Mouse (Mus musculus): ENCODE measurements around the gene Aldh3b1.

GRCm38 (mm10) chr19:3955804-3956203 lies 26.2 kb upstream of the Aldh3b1 start:
- TF ChIP-seq CTCF (IDR thresholded peaks at IDR 0.05; ENCODE audit: control insufficient read depth, insufficient read depth, low read length) (no peak), POLR2A (IDR thresholded peaks at IDR 0.05; ENCODE audit: borderline replicate concordance, control insufficient read depth, low read depth, low read length) (no peak)
